ENCODE assay signal across 19 mouse cellular contexts in genomic region chr15:89137378-89138045, GRCm38 (mm10). TPM values are rescaled to one million over a fixed set of nuclear protein-coding genes. Genes with fewer than 3 reads are reported as not detected.
DNase-seq lines count a peak whose midpoint lies in the region; ATAC-seq and TF ChIP-seq lines count a peak whose summit lies in the region.
"Had no signal": no experiment of that assay in that cellular context is flagged by ENCODE, and none has a peak within 500 bp of the region (broad histone marks: within the 10 kb centered on the region; RNA-seq: fewer than 3 reads in every experiment).

No protein-coding gene starts in this region.

- H3K4me2 ChIP-seq in hindbrain, embryonic 16.5 days (ENCODE audit: low read length) = no peak overlapping the region
- H3K4me2 ChIP-seq in heart, postnatal 0 days (ENCODE audit: low read depth, low read length) = peak overlapping the region; percentile 41
- H3K4me2 ChIP-seq: embryonic facial prominence, embryonic 15.5 days; hindbrain, embryonic 12.5 days; intestine, embryonic 15.5 days; liver, embryonic 11.5 days had no signal

- WGBS in hindbrain, embryonic 10.5 days = 74% methylated on average over 11 of the region's 11 CpGs
- 70% methylated on average over 11 of the region's 11 CpGs for WGBS in hindbrain, embryonic 16.5 days
- 31% methylated on average over 11 of the region's 11 CpGs for WGBS in heart, postnatal 0 days

- H3K36me3 ChIP-seq in hindbrain, embryonic 10.5 days = peaks cover 21% of the 10 kb centered on the region
- H3K36me3 ChIP-seq in hindbrain, embryonic 16.5 days (ENCODE audit: control insufficient read depth, insufficient read depth, low read length) = no peaks in the 10 kb centered on the region
- H3K36me3 ChIP-seq in heart, postnatal 0 days (replicated peaks; ENCODE audit: control insufficient read depth, insufficient read depth, low read length) = 0 out of 2 replicates have a peak, but pooled peaks cover 1% of the 10 kb centered on the region
- H3K36me3 ChIP-seq: embryonic facial prominence, embryonic 15.5 days; intestine, embryonic 15.5 days had no signal

- peak; percentile 60 for DNase-seq in cerebellum, adult 11-12 months
- no peak for DNase-seq in cerebellum, adult 11 months
- peak; percentile 67 for DNase-seq in gastrocnemius, adult 2 months
- DNase-seq in gastrocnemius, postnatal 36 days = no peak
- no peak for DNase-seq in hindbrain, embryonic 10.5 days (ENCODE audit: low spot score)
- peak; percentile 56 for DNase-seq in heart, postnatal 0 days (ENCODE audit: low spot score)
- no peak for DNase-seq in lung, postnatal 36 days
- DNase-seq: adrenal gland, postnatal 10 days; gastrocnemius, postnatal 25 days; kidney, adult 9 months; kidney, postnatal 4 days; lung, adult 18-20 months; retina, postnatal 1 day; thymus, adult 2 months had no signal

- H3K4me3 ChIP-seq in gastrocnemius, adult 2 months = peak overlapping the region; percentile 96
- 0 out of 2 replicates have a peak overlapping the region, but pooled peaks have one; percentile 6 for H3K4me3 ChIP-seq in hindbrain, embryonic 10.5 days
- no peak overlapping the region for H3K4me3 ChIP-seq in hindbrain, embryonic 16.5 days (ENCODE audit: low read length)
- H3K4me3 ChIP-seq in heart, postnatal 0 days (ENCODE audit: low read depth, low read length) = no peak overlapping the region
- H3K4me3 ChIP-seq: embryonic facial prominence, embryonic 15.5 days; hindbrain, embryonic 12.5 days; intestine, embryonic 15.5 days had no signal

- H3K9ac ChIP-seq in hindbrain, embryonic 16.5 days (ENCODE audit: low read depth, low read length) = no peak overlapping the region
- no peak overlapping the region for H3K9ac ChIP-seq in heart, postnatal 0 days (replicated peaks; ENCODE audit: low read depth, low read length)
- H3K9ac ChIP-seq: embryonic facial prominence, embryonic 15.5 days; hindbrain, embryonic 12.5 days; intestine, embryonic 15.5 days had no signal

- H3K27me3 ChIP-seq in hindbrain, embryonic 10.5 days (ENCODE audit: insufficient read depth, poor library complexity, severe bottlenecking) = peaks cover 24% of the 10 kb centered on the region
- H3K27me3 ChIP-seq in hindbrain, embryonic 16.5 days (replicated peaks; ENCODE audit: control insufficient read depth, insufficient read depth, low read length) = peaks cover 5% of the 10 kb centered on the region; the same call in 1 of the 2 replicates
- H3K27me3 ChIP-seq in heart, postnatal 0 days (ENCODE audit: control insufficient read depth, insufficient read depth, low read length) = peaks cover 9% of the 10 kb centered on the region; the same call in 1 of the 2 replicates

- H3K27ac ChIP-seq in gastrocnemius, adult 2 months = peak overlapping the region; percentile 99
- no peak overlapping the region for H3K27ac ChIP-seq in hindbrain, embryonic 10.5 days
- no peak overlapping the region for H3K27ac ChIP-seq in hindbrain, embryonic 16.5 days (ENCODE audit: low read depth, low read length)
- H3K27ac ChIP-seq in heart, postnatal 0 days (ENCODE audit: low read depth) = no peak overlapping the region; the same call in 1 of the 2 replicates
- H3K27ac ChIP-seq: embryonic facial prominence, embryonic 15.5 days; hindbrain, embryonic 12.5 days; intestine, embryonic 15.5 days had no signal

- H3K4me1 ChIP-seq in hindbrain, embryonic 10.5 days (replicated peaks) = peaks cover 51% of the 10 kb centered on the region
- H3K4me1 ChIP-seq in hindbrain, embryonic 16.5 days (ENCODE audit: control insufficient read depth, insufficient read depth, low read depth, low read length) = peaks cover 13% of the 10 kb centered on the region
- peaks cover 6% of the 10 kb centered on the region; the same call in 1 of the 2 replicates for H3K4me1 ChIP-seq in heart, postnatal 0 days (ENCODE audit: control insufficient read depth, insufficient read depth)

- no peak for ATAC-seq in hindbrain, embryonic 16.5 days
- peak; percentile 61 for ATAC-seq in heart, postnatal 0 days (ENCODE audit: insufficient read depth, low read depth)
- ATAC-seq: intestine, embryonic 15.5 days had no signal

- intact Hi-C loops in gastrocnemius, adult 2 months (cut with DNase I) = no loop called here
- intact Hi-C loops in gastrocnemius, postnatal 36 days (cut with DNase I) = no loop called here

- TF ChIP-seq EP300 in heart, postnatal 0 days (IDR thresholded peaks at IDR 0.05; ENCODE audit: low read depth) = no peak

- H3K9me3 ChIP-seq in hindbrain, embryonic 10.5 days = no peaks in the 10 kb centered on the region
- H3K9me3 ChIP-seq in hindbrain, embryonic 16.5 days (ENCODE audit: control insufficient read depth, low read length) = no peaks in the 10 kb centered on the region
- no peaks in the 10 kb centered on the region for H3K9me3 ChIP-seq in heart, postnatal 0 days (replicated peaks; ENCODE audit: control insufficient read depth, low read length)
- H3K9me3 ChIP-seq: embryonic facial prominence, embryonic 15.5 days; hindbrain, embryonic 12.5 days; intestine, embryonic 15.5 days had no signal

- TF ChIP-seq CTCF in gastrocnemius, adult 2 months (IDR thresholded peaks at IDR 0.05) = peak; percentile 17; the same call in 1 of the 2 replicates
- no peak for TF ChIP-seq CTCF in heart, postnatal 0 days (IDR thresholded peaks at IDR 0.05; ENCODE audit: low read depth)

RNA-seq across cellular contexts. Expression of gene Mapk12, which starts 3.0 kb away (rescaled TPM):
- total RNA-seq in gastrocnemius, adult 2 months (2021) = 100 to 1,000 TPM; 128 TPM
- total RNA-seq in gastrocnemius, postnatal 36 days (2021) = 100 to 1,000 TPM; 131 to 136 TPM
- polyA plus RNA-seq in hindbrain, embryonic 10.5 days (2016; fragmentation: Nextera tagmentation; extraction: Ambion mirVana) = 23.7 and 28.5 TPM in 2 replicates
- polyA plus RNA-seq in hindbrain, embryonic 16.5 days (2015; fragmentation: Nextera tagmentation; extraction: Ambion mirVana) = 4.1 and 4.4 TPM in 2 replicates
- total RNA-seq in heart, postnatal 0 days (2014; rRNA removed; ENCODE audit: low replicate concordance) = 7.1 and 55.2 TPM in 2 replicates
- 18.6 and 18.9 TPM in 2 replicates for polyA plus RNA-seq in heart, postnatal 0 days (2015; fragmentation: Nextera tagmentation; extraction: Ambion mirVana)

RNA-seq across cellular contexts. Expression of gene Hdac10, which starts 9.0 kb away (rescaled TPM):
- 1 to 10 TPM; 5.9 to 6.4 TPM for total RNA-seq in gastrocnemius, adult 2 months (2021)
- 1 to 10 TPM; 4.9 to 6.4 TPM for total RNA-seq in gastrocnemius, postnatal 36 days (2021)
- polyA plus RNA-seq in hindbrain, embryonic 10.5 days (2016; fragmentation: Nextera tagmentation; extraction: Ambion mirVana) = 16.4 and 18.5 TPM in 2 replicates
- 27.3 and 29.2 TPM in 2 replicates for polyA plus RNA-seq in hindbrain, embryonic 16.5 days (2015; fragmentation: Nextera tagmentation; extraction: Ambion mirVana)
- total RNA-seq in heart, postnatal 0 days (2014; rRNA removed; ENCODE audit: low replicate concordance) = 14.9 and 17.4 TPM in 2 replicates
- polyA plus RNA-seq in heart, postnatal 0 days (2015; fragmentation: Nextera tagmentation; extraction: Ambion mirVana) = 10.7 and 10.8 TPM in 2 replicates

RNA-seq across cellular contexts. Expression of gene Mapk11, which starts 11.9 kb away (rescaled TPM):
- total RNA-seq in gastrocnemius, adult 2 months (2021) = 1 to 10 TPM; 1.0 to 1.1 TPM
- 1 to 10 TPM in 1 of 2 experiments, under 1 TPM in 1; 0.79 to 1.1 TPM for total RNA-seq in gastrocnemius, postnatal 36 days (2021)
- polyA plus RNA-seq in hindbrain, embryonic 10.5 days (2016; fragmentation: Nextera tagmentation; extraction: Ambion mirVana) = 34.9 and 46.6 TPM in 2 replicates
- 23.7 and 28.3 TPM in 2 replicates for polyA plus RNA-seq in hindbrain, embryonic 16.5 days (2015; fragmentation: Nextera tagmentation; extraction: Ambion mirVana)
- total RNA-seq in heart, postnatal 0 days (2014; rRNA removed; ENCODE audit: low replicate concordance) = 1.0 and 4.9 TPM in 2 replicates
- polyA plus RNA-seq in heart, postnatal 0 days (2015; fragmentation: Nextera tagmentation; extraction: Ambion mirVana) = 2.5 and 2.6 TPM in 2 replicates

RNA-seq across cellular contexts. Expression of gene Tubgcp6, which starts 14.6 kb away (rescaled TPM):
- 1 to 10 TPM; 6.8 to 8.4 TPM for total RNA-seq in gastrocnemius, adult 2 months (2021)
- 1 to 10 TPM; 7.0 to 8.0 TPM for total RNA-seq in gastrocnemius, postnatal 36 days (2021)
- polyA plus RNA-seq in hindbrain, embryonic 10.5 days (2016; fragmentation: Nextera tagmentation; extraction: Ambion mirVana) = 23.7 and 26.0 TPM in 2 replicates
- polyA plus RNA-seq in hindbrain, embryonic 16.5 days (2015; fragmentation: Nextera tagmentation; extraction: Ambion mirVana) = 15.2 and 16.4 TPM in 2 replicates
- 17.2 and 26.9 TPM in 2 replicates for total RNA-seq in heart, postnatal 0 days (2014; rRNA removed; ENCODE audit: low replicate concordance)
- 4.4 and 5.1 TPM in 2 replicates for polyA plus RNA-seq in heart, postnatal 0 days (2015; fragmentation: Nextera tagmentation; extraction: Ambion mirVana)

RNA-seq across cellular contexts. Expression of gene Plxnb2, which starts 43.1 kb away (rescaled TPM):
- total RNA-seq in gastrocnemius, adult 2 months (2021) = 1 to 10 TPM; 8.3 to 8.7 TPM
- total RNA-seq in gastrocnemius, postnatal 36 days (2021) = 1 to 10 TPM; 8.9 to 9.6 TPM
- polyA plus RNA-seq in hindbrain, embryonic 10.5 days (2016; fragmentation: Nextera tagmentation; extraction: Ambion mirVana) = 133 and 155 TPM in 2 replicates
- polyA plus RNA-seq in hindbrain, embryonic 16.5 days (2015; fragmentation: Nextera tagmentation; extraction: Ambion mirVana) = 85.2 and 106 TPM in 2 replicates
- total RNA-seq in heart, postnatal 0 days (2014; rRNA removed; ENCODE audit: low replicate concordance) = 153 and 199 TPM in 2 replicates
- polyA plus RNA-seq in heart, postnatal 0 days (2015; fragmentation: Nextera tagmentation; extraction: Ambion mirVana) = 51.6 and 54.5 TPM in 2 replicates

Comparison
In these comparisons a context has a peak if more than half of its experiments do, and no peak if none do; other contexts are left out.
1. DNase-seq: peak in cerebellum, adult 11-12 months (single experiment), gastrocnemius, adult 2 months (single experiment) and heart, postnatal 0 days (single experiment); none in cerebellum, adult 11 months (single experiment), gastrocnemius, postnatal 36 days (0 of 2), hindbrain, embryonic 10.5 days (single experiment) and lung, postnatal 36 days (single experiment).
2. H3K4me3 ChIP-seq: peak in gastrocnemius, adult 2 months (single experiment) and hindbrain, embryonic 10.5 days (single experiment); none in hindbrain, embryonic 16.5 days (single experiment) and heart, postnatal 0 days (single experiment).